Mouse (Mus musculus) left cerebral cortex, postnatal 14 days (tissue): ENCODE measurements around the gene Ggcx. TPM values are rescaled to one million over a fixed set of nuclear protein-coding genes. Genes with fewer than 3 reads are reported as not detected.

Experiments used
- DNase-seq, 2 experiments: peaks; one replicate each; pipeline ENCODE4 v3.0.0; 2021 to 2022; ENCODE audit warnings: low spot score in 2 of 2, mixed read lengths in 1 of 2
- intact Hi-C: fragments of 180-260 bp; cut with DNase I; formaldehyde crosslinking; loops from one replicate; pipeline ENCODE4 v1.15.1; 2025
- total RNA-seq, 2 experiments: library from RNA; stranded (reverse); gene quantifications; 2 replicates each; pipeline ENCODE4 v1.2.3; 2021

Gene Ggcx
- total RNA-seq, 2 experiments from 2014 or later: 22.3 to 23.1 TPM

DNA sequence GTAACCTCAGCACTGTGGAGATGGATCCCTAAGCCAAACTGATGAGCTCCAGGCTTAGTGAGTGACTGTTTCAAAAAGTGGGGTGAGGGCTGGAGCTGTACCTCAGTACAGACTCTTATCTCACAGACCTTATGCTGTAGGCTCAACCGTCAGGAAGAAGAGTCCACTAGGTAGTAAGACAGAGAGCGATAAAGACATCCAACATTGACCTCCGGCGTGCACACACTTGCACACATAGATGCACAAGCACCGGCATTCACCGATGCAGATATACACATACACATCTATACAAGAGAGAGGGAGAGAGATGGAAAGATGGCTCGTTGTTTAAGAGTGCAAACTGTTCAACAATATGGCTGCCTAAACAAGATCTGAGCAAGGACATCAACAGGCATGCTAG lies 30.2 kb upstream of the Ggcx start:
- no peak for DNase-seq
- intact Hi-C loops: no loop called here

- intact Hi-C loops: no loop called here
- no peak for DNase-seq
These were observed 28.9 kb upstream of the Ggcx start for GRCm38 (mm10) chr6:72385258-72385657.

- intact Hi-C loops: no loop called here
- no peak for DNase-seq
These were observed 27.5 kb upstream of the Ggcx start for GRCm38 (mm10) chr6:72386561-72386960.

DNA sequence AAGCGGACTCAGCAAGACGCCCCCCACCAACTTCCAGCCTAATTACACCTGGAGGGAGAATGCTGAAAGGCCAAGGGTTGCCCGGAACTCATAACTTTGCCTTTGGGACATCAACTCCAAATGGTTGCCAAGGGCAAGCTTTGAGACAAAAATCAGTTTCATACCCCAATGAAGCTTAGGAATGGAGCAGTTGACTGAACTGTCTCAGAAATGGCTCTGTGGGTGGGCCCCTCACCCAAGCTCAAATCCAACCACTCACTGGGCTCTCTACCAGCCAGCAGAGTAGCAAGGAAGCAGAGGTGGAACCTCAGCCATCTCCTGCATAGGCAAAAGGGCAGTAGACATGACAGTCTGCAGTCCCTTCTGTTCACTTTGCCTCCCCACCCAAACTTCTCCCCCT lies 26.3 kb upstream of the Ggcx start:
- no peak for DNase-seq
- intact Hi-C loops: no loop called here

DNA sequence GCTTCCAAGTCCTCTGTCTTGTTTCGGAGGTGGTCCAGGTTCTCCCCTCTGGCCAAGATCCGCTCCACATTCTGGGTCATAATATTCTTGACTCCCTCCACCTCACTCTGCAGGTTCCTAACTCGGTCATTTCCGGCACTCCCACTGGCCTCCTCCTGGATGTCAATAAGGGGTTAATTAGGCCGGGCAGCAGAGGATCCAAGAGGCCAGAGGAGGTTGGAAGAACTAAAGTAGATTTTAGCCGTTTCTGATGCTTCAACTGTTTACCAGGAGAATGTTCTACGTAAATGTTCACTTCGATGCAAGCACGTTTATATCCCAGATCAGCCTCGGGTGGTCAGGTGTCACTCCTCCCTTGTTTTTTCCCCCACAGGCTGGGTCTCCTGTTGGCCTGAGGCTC lies 25.8 kb upstream of the Ggcx start:
- no peak for DNase-seq
- intact Hi-C loops: no loop called here

GRCm38 (mm10) chr6:72388791-72389329 lies 25.2 kb upstream of the Ggcx start:
- intact Hi-C loops: no loop called here
- DNase-seq: no peak

GRCm38 (mm10) chr6:72389471-72389940 lies 24.6 kb upstream of the Ggcx start:
- intact Hi-C loops: no loop called here
- no peak for DNase-seq

DNA sequence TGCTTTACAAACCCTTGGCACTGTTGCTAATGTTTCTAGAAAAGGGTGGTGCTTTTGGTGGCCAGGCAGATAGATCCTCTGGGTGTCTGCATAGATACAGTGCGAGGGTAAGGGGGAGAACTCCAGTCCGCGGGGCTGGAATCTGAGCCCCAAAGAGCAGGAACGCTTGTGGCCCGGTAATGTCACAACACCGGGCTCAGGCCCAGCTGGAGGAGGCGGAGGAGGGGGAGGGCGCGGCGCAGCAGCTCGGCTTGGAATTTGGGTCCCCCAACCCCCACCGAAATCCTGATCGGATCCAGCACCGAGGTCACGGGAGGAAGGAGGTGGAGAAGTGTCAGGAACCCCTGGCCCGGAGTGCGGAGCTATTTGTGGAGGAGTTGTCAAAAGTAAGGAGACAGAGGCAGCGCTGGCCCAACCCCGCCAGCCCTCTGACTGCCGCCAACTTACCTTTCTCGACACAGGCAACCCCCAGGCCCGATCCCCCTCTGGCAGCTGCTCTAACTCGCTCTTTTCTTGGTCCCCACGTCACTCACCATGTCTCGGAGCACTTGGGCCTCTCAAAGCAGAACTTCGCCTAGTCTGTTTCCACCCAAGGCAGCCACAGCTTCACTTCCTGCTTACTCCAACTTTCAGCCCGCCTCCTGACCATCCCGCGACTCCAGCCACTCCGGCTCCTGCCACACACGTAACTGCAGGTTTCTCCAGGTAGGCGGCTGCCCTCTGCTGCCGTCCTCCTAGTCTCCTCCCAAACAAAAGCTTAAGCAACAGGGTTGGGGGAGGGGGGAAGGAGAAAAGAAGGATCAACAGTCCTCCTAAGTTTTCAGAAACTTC lies 24.0 kb upstream of the Ggcx start, which contains the start of gene Vamp8:
TSS of gene Vamp8 (minus strand) at position 763 of the 831 bp plus-strand sequence.
- DNase-seq: peak; percentile 23 to 34
- intact Hi-C loops: no loop called here

- intact Hi-C loops: no loop called here
- DNase-seq: no peak
These were observed 23.1 kb upstream of the Ggcx start for GRCm38 (mm10) chr6:72390795-72391521.

- intact Hi-C loops: no loop called here
- DNase-seq: no peak
These were observed 21.8 kb upstream of the Ggcx start for GRCm38 (mm10) chr6:72392341-72392740.

DNA sequence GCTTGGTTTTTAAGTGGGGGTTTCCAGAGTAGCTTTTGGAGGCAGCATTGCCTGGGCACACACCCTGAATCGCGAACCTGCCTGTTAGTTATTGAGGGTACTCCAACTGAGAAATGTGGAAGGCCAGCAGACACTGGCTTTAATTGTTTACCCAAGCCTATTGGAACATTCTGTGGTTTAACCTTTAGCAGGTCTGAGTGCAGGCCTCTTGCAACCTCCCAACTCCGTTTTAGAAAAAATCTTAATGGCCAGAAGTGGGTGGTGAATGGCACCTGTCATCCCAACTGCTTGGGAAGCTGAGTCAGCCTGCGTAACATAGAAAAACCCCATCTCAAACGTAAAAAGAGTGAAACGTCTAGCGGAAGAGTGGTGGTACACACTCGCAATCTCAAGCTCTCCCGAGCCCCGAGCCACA lies 17.3 kb upstream of the Ggcx start:
- no peak for DNase-seq

DNA sequence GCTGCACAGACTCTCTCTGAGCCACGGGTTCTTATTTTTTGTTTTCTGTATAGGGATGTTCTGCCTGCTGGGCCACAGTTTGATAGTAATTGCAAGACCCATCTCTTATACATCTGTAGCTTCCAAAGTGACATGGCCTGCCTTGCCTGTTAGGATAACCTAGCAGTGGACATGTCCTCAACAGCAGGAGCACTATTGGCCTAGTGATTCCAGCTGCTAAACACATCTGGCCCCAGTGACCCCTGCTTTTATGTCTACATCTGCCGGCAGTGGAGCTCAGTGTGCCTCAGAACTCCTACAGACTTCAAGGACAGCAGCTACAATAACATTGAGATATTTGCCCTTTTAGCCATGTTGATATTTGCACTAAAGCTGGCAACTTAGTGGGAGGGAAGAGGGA lies 14.1 kb upstream of the Ggcx start:
- intact Hi-C loops: no loop called here

More for the DNA sequence above, 17.3 kb upstream of the Ggcx start:
- intact Hi-C loops: no loop called here

GRCm38 (mm10) chr6:72401875-72402274 lies 12.2 kb upstream of the Ggcx start:
- intact Hi-C loops: no loop called here
- peak; percentile 76 to 77 for DNase-seq

More for the DNA sequence above, 14.1 kb upstream of the Ggcx start:
- DNase-seq: no peak

GRCm38 (mm10) chr6:72405356-72405755 lies 8.8 kb upstream of the Ggcx start:
- no peak for DNase-seq
- intact Hi-C loops: loop anchor here (5.0 kb wide), 2 partner anchors 43 to 218 kb away; no protein-coding TSS in a partner anchor

- intact Hi-C loops: loop anchor here (5.0 kb wide), 2 partner anchors 45 to 220 kb away; no protein-coding TSS in a partner anchor
- DNase-seq: peak; percentile 87 to 91
These were observed 7.0 kb upstream of the Ggcx start for GRCm38 (mm10) chr6:72407119-72407518.

GRCm38 (mm10) chr6:72409567-72409966 lies 4.5 kb upstream of the Ggcx start:
- peak; percentile 76 to 86 for DNase-seq
- intact Hi-C loops: loop anchor here (5.0 kb wide), 2 partner anchors 47 to 222 kb away; no protein-coding TSS in a partner anchor

GRCm38 (mm10) chr6:72410003-72410402 lies 4.1 kb upstream of the Ggcx start:
- intact Hi-C loops: no loop called here
- no peak for DNase-seq

- no peak for DNase-seq
- intact Hi-C loops: no loop called here
These were observed 3.6 kb upstream of the Ggcx start for GRCm38 (mm10) chr6:72410518-72410917.

DNA sequence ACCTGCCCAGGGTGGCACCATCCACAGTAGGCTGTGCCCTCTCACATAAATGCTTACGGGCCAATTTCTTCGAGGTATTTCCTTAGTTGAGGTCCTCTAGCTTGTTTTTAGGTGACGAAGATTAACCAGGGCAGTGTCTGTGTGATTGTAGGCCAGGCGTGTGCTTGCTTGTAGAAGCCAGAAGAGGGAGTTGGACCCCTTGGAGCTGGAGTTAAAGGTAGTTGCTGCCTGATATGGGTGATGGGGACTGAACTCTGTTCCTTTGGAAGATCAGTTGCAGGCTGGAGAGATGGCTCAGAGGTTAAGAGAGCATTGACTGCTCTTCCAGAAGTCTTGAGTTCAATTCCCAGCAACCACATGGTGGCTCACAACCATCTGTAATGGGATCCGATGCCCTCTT lies 1.1 kb downstream of the Ggcx start:
- intact Hi-C loops: no loop called here
- no peak for DNase-seq
